Mouse (Mus musculus): Measurements from ENCODE around the gene Pla2g1b. TPM values are rescaled to one million over a fixed set of nuclear protein-coding genes. Genes with fewer than 3 reads are reported as not detected.
A peak's percentile ranks its signal among the peaks of the same experiment; 100 is the strongest.

Gene Pla2g1b
- polyA plus RNA-seq, 1 experiment from 2014 or later = 0.97 TPM

DNA sequence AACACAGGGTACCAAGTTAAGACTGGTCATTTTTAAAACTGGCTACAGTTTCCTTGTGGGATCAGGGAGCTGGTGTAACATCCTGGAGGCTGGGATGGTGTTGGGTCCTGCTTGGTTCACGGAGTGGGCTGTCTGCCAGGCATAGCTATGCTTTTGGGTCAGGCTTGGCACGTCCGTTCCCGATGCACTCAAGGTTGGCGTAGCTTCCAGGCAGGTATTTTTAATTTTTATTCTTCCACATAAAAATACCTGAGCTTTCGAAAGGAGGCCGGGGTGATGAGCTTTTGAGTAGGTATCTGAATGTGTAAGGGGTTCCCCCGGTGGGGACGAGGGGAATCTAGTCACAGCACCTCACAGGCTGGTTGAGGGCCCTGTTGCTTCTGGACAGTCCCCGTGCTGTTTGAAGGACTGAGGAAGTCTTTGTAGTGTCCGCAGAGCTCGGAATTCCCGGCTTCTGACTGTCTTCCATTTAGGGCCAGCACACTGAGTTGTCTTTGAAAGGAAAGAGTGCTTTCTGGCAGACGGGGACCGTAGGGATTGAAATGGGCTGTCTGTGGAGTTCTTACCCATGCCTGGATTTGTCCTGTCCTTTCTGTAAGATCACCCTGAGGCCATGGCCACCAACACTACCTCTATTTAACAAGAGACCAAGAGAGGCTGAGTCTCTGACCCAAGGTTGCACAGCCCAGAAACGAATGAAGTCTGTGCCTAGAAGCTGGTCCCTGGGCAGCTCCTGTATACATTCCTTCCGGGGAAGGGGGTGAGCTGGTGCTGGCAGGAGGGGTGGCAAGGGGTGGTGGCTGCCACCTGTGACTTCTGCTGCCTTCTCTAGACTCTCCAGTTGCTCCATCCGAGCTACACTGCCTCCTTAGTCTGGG lies 42.2 kb downstream of the Pla2g1b start:
- Histone ChIP-seq H3K36me3 (ENCODE audit: insufficient read depth, low read length) (no peaks in the 10 kb centered on the region), H3K4me2 (ENCODE audit: low read length) (peak overlapping the region; percentile 88), H3K9ac (ENCODE audit: low read depth, low read length) (peak overlapping the region; percentile 96), H3K27ac (peak overlapping the region; percentile 78), H3K27me3 (ENCODE audit: insufficient read depth, low read length) (no peaks in the 10 kb centered on the region), H3K4me1 (replicated peaks; ENCODE audit: insufficient read depth, low read length) (peaks cover 30% of the 10 kb centered on the region), H3K4me3 (replicated peaks; ENCODE audit: low read depth, low read length) (peak overlapping the region; percentile 93), H3K9me3 (replicated peaks; ENCODE audit: low read length) (no peaks in the 10 kb centered on the region)
- 0 out of 2 replicates have a peak, but pooled peaks have one; percentile 7 for TF ChIP-seq CTCF (IDR thresholded peaks at IDR 0.05; ENCODE audit: low read depth)
- no peak for DNase-seq (ENCODE audit: low spot score)
- no peak for ATAC-seq (replicated peaks; ENCODE audit: low FRiP score, low read depth)
- WGBS = 27% methylated on average over 18 of the region's 18 CpGs

DNA sequence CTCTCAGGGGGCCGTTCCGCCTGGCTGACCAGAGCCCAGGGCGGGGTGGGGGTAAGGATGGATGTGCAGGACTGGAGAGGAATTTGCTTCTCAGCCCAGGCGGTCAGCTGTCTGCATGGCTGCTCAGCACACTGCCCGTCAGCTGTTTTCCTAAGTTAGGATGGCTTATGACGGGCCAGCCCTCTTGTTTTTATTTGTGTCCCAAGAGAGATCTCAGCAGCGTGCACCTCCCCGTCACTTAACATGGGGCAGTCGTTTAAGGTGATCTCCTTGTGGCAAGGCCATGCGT lies 42.7 kb downstream of the Pla2g1b start:
- H3K27ac ChIP-seq = peak overlapping the region; percentile 78
- peak overlapping the region; percentile 96; the same call in 1 of the 2 replicates for H3K9ac ChIP-seq (ENCODE audit: low read depth, low read length)
- H3K4me1 ChIP-seq (replicated peaks; ENCODE audit: insufficient read depth, low read length) = peaks cover 30% of the 10 kb centered on the region
- peak; percentile 92 for ATAC-seq (replicated peaks; ENCODE audit: low FRiP score, low read depth)
- TF ChIP-seq CTCF (IDR thresholded peaks at IDR 0.05; ENCODE audit: low read depth) = no peak
- H3K27me3 ChIP-seq (ENCODE audit: insufficient read depth, low read length) = no peaks in the 10 kb centered on the region
- WGBS = 1% methylated on average over 10 of the region's 10 CpGs
- H3K4me3 ChIP-seq (replicated peaks; ENCODE audit: low read depth, low read length) = peak overlapping the region; percentile 93
- H3K36me3 ChIP-seq (ENCODE audit: insufficient read depth, low read length) = no peaks in the 10 kb centered on the region
- H3K4me2 ChIP-seq (ENCODE audit: low read length) = peak overlapping the region; percentile 88
- DNase-seq (ENCODE audit: low spot score) = peak; percentile 92
- no peaks in the 10 kb centered on the region for H3K9me3 ChIP-seq (replicated peaks; ENCODE audit: low read length)

DNA sequence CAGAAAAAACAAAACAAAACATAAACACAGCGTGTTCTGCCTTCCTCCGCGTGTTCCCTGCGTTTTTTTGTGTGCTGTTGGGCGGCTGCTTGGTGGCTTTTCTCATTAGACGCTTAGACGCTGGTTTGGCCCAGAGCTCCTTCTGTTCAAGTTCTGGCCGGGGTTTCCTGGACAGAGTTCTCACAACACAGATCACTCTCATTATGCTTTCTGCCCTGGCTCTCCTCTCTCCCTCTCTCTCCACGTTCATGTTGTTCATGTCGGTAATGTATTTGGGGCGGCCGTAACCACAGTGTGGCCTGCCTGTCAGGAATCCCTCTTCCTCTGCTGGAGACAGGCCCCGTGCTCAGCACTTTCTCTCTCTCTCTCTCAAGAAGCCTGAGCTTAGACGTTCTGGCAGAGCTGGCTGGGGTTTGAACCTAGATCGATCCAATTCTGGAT lies 43.3 kb downstream of the Pla2g1b start:
- H3K9me3 ChIP-seq (replicated peaks; ENCODE audit: low read length) = no peaks in the 10 kb centered on the region
- DNase-seq (ENCODE audit: low spot score) (peak; percentile 83), ATAC-seq (replicated peaks; ENCODE audit: low FRiP score, low read depth) (no peak)
- peak overlapping the region; percentile 13; the same call in 1 of the 2 replicates for H3K9ac ChIP-seq (ENCODE audit: low read depth, low read length)
- no peak for TF ChIP-seq CTCF (IDR thresholded peaks at IDR 0.05; ENCODE audit: low read depth)
- 6% methylated on average over 15 of the region's 15 CpGs for WGBS
- peak overlapping the region; percentile 78 for H3K27ac ChIP-seq
- peaks cover 31% of the 10 kb centered on the region for H3K4me1 ChIP-seq (replicated peaks; ENCODE audit: insufficient read depth, low read length)
- H3K4me2 ChIP-seq (ENCODE audit: low read length) = peak overlapping the region; percentile 88
- no peaks in the 10 kb centered on the region for H3K36me3 ChIP-seq (ENCODE audit: insufficient read depth, low read length)
- H3K27me3 ChIP-seq (ENCODE audit: insufficient read depth, low read length) = no peaks in the 10 kb centered on the region
- peak overlapping the region; percentile 93 for H3K4me3 ChIP-seq (replicated peaks; ENCODE audit: low read depth, low read length)

DNA sequence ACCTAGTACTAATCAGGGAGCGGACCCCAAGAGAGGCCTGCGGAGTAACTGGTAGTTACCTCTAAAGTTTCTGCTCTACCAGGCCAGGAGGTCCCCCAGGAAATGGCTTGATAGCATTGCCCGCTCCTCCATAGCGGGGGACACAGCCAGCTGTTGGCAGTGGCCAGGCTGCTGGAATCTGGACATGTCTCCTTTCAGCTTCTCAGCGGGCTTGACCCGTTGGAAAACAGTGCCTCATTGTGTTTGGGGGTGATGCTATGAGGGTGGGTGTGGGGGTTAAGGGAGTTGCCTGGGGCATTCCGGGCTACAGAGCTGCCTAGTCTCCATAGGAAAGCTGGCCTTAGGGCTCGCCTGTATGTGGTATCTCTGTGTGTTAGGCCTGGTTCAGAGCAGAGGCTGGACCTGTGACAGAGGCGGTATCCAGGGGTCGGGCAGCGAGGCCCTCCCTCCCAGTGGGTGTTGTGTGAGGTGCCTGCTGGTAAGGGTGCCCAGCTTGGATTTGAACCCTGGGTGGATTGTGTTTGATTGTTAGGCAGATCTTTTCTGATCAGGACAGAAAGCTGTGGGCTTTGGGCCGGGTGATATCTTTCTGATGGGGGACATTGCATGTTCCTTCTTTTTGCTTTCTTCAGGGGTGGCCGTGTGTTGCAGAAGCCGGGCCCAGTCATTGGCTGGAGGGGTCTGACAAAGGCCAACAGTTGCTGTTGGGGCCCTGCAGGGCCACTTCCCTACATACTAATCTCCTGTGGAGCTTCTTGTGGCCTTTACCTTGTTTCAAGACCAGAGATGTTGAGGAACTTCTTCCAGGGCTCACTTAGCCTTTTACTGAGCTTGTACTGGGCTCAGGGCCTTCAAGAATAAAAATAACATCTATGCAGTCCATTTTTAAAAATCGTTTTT lies 44.0 kb downstream of the Pla2g1b start:
- no peak for TF ChIP-seq CTCF (IDR thresholded peaks at IDR 0.05; ENCODE audit: low read depth)
- H3K4me1 ChIP-seq (replicated peaks; ENCODE audit: insufficient read depth, low read length) = peaks cover 37% of the 10 kb centered on the region
- peak overlapping the region; percentile 31 for H3K9ac ChIP-seq (ENCODE audit: low read depth, low read length)
- ATAC-seq (replicated peaks; ENCODE audit: low FRiP score, low read depth) (no peak), DNase-seq (ENCODE audit: low spot score) (no peak)
- no peaks in the 10 kb centered on the region for H3K36me3 ChIP-seq (ENCODE audit: insufficient read depth, low read length)
- peak overlapping the region; percentile 88 for H3K4me2 ChIP-seq (ENCODE audit: low read length)
- no peaks in the 10 kb centered on the region for H3K9me3 ChIP-seq (replicated peaks; ENCODE audit: low read length)
- peak overlapping the region; percentile 93; the same call in 1 of the 2 replicates for H3K4me3 ChIP-seq (replicated peaks; ENCODE audit: low read depth, low read length)
- WGBS = 65% methylated on average over 15 of the region's 15 CpGs
- peak overlapping the region; percentile 78 for H3K27ac ChIP-seq
- H3K27me3 ChIP-seq (ENCODE audit: insufficient read depth, low read length) = no peaks in the 10 kb centered on the region

DNA sequence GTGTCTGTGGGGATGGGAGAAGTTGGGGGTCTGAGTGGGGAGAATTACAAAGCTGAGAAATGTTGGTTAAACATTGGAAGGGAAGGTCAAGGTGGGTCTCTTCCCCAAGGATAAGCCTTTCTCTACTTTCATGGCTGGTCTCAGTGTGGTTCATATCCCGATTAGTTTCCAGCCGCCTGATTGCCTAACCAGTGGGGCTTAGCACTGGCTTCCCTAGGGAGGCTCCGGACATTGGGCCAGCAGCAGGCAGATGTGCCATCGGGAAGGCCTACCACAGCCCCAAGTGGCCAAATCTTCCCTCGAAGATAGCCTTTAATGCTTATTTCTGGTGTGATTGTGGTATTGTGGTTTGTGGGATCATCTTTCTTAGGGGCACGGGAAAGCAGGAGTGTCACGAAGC lies 46.3 kb downstream of the Pla2g1b start:
- peaks cover 39% of the 10 kb centered on the region for H3K4me1 ChIP-seq (replicated peaks; ENCODE audit: insufficient read depth, low read length)
- H3K4me2 ChIP-seq (ENCODE audit: low read length) = no peak overlapping the region
- WGBS = 89% methylated on average over 7 of the region's 7 CpGs
- 0 out of 2 replicates have a peak, but pooled peaks cover 4% of the 10 kb centered on the region for H3K36me3 ChIP-seq (ENCODE audit: insufficient read depth, low read length)
- H3K9me3 ChIP-seq (replicated peaks; ENCODE audit: low read length) = no peaks in the 10 kb centered on the region
- ATAC-seq (replicated peaks; ENCODE audit: low FRiP score, low read depth) = no peak
- no peaks in the 10 kb centered on the region for H3K27me3 ChIP-seq (ENCODE audit: insufficient read depth, low read length)
- H3K27ac ChIP-seq = no peak overlapping the region
- no peak for DNase-seq (ENCODE audit: low spot score)
- H3K4me3 ChIP-seq (replicated peaks; ENCODE audit: low read depth, low read length) = no peak overlapping the region
- TF ChIP-seq CTCF (IDR thresholded peaks at IDR 0.05; ENCODE audit: low read depth) = no peak
- H3K9ac ChIP-seq (ENCODE audit: low read depth, low read length) = no peak overlapping the region

DNA sequence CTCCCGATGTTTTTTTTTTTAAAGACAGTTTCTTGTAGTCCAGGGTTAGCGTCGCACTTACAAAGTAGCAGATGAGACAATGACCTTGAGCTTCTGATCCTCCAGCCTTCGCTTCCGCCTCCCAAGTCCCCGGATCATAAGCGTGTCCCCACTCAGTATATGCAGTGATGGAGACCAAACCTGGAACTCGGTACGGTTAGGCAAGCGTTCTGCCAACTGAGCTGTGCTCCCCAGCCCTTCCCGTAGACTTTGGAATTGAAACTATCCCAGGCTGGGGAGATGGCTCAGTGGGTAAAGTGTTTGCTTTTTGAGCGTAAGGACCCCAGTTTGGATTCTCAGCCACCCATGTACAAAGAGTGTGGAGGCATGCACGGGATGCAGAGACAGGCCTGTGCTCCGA lies 47.2 kb downstream of the Pla2g1b start:
- ATAC-seq (replicated peaks; ENCODE audit: low FRiP score, low read depth) = no peak

More for the DNA sequence above, 47.2 kb downstream of the Pla2g1b start:
- Histone ChIP-seq H3K27ac (no peak overlapping the region), H3K36me3 (ENCODE audit: insufficient read depth, low read length) (0 out of 2 replicates have a peak, but pooled peaks cover 4% of the 10 kb centered on the region), H3K9me3 (replicated peaks; ENCODE audit: low read length) (no peaks in the 10 kb centered on the region), H3K4me2 (ENCODE audit: low read length) (no peak overlapping the region), H3K4me1 (replicated peaks; ENCODE audit: insufficient read depth, low read length) (peaks cover 30% of the 10 kb centered on the region), H3K9ac (ENCODE audit: low read depth, low read length) (no peak overlapping the region), H3K27me3 (ENCODE audit: insufficient read depth, low read length) (no peaks in the 10 kb centered on the region), H3K4me3 (replicated peaks; ENCODE audit: low read depth, low read length) (no peak overlapping the region)
- no peak for TF ChIP-seq CTCF (IDR thresholded peaks at IDR 0.05; ENCODE audit: low read depth)
- WGBS = 96% methylated on average over 14 of the region's 14 CpGs
- no peak for DNase-seq (ENCODE audit: low spot score)
